Mouse (Mus musculus) ES-Bruce4 (cell line): ENCODE results near the gene Gm9508.

ENCODE experiments used
- CTCF ChIP-seq: IDR thresholded peaks from one replicate; pipeline ENCODE4 v1.8.1; 2011; ENCODE audit warnings: low read depth, low read length
- EP300 ChIP-seq: IDR thresholded peaks from 2 replicates; pipeline ENCODE4 v1.6.1; 2011; ENCODE audit warnings: low read depth, low read length; ENCODE audit not compliant: insufficient read depth
- POLR2A ChIP-seq: IDR thresholded peaks from one replicate; pipeline ENCODE4 v1.8.1; 2011; ENCODE audit warnings: low read length; ENCODE audit not compliant: insufficient read depth

- TF ChIP-seq CTCF (no peak), EP300 (no peak), POLR2A (no peak)
Observed at GRCm38 (mm10) chr10:77735928-77736327, 38.9 kb upstream of the Gm9508 start.
